Mouse (Mus musculus): ENCODE measurements around the gene Tgfb3.

The Tgfb3 gene

GRCm38 (mm10) chr12:86104297-86104696 is 25.5 kb upstream of the Tgfb3 start:
- Histone ChIP-seq H3K4me1 (replicated peaks; ENCODE audit: low read depth, low read length) (peaks cover 17% of the 10 kb centered on the region), H3K9me3 (ENCODE audit: low read length) (no peaks in the 10 kb centered on the region), H3K27me3 (ENCODE audit: insufficient read depth, low read length) (no peaks in the 10 kb centered on the region), H3K4me3 (replicated peaks; ENCODE audit: low read length) (no peak overlapping the region), H3K36me3 (ENCODE audit: insufficient read depth, low read length) (no peaks in the 10 kb centered on the region)
- TF ChIP-seq CTCF (conservative IDR thresholded peaks at IDR 0.05; ENCODE audit: low read length) (no peak), NANOG (IDR thresholded peaks at IDR 0.05; ENCODE audit: borderline replicate concordance, low read length) (no peak), POU5F1 (IDR thresholded peaks at IDR 0.05; ENCODE audit: borderline replicate concordance, low read length) (no peak)

GRCm38 (mm10) chr12:86103852-86104251 is 25.0 kb upstream of the Tgfb3 start:
- Histone ChIP-seq H3K36me3 (ENCODE audit: insufficient read depth, low read length) (no peaks in the 10 kb centered on the region), H3K27me3 (ENCODE audit: insufficient read depth, low read length) (no peaks in the 10 kb centered on the region), H3K9me3 (ENCODE audit: low read length) (no peaks in the 10 kb centered on the region), H3K4me3 (replicated peaks; ENCODE audit: low read length) (no peak overlapping the region), H3K4me1 (replicated peaks; ENCODE audit: low read depth, low read length) (peaks cover 17% of the 10 kb centered on the region)
- TF ChIP-seq POU5F1 (IDR thresholded peaks at IDR 0.05; ENCODE audit: borderline replicate concordance, low read length): no peak
- TF ChIP-seq CTCF (conservative IDR thresholded peaks at IDR 0.05; ENCODE audit: low read length): no peak
- TF ChIP-seq NANOG (IDR thresholded peaks at IDR 0.05; ENCODE audit: borderline replicate concordance, low read length): no peak

GRCm38 (mm10) chr12:86103391-86103790 is 24.6 kb upstream of the Tgfb3 start:
- peaks cover 15% of the 10 kb centered on the region for H3K4me1 ChIP-seq (replicated peaks; ENCODE audit: low read depth, low read length)
- no peaks in the 10 kb centered on the region for H3K9me3 ChIP-seq (ENCODE audit: low read length)
- no peaks in the 10 kb centered on the region for H3K36me3 ChIP-seq (ENCODE audit: insufficient read depth, low read length)
- TF ChIP-seq NANOG (IDR thresholded peaks at IDR 0.05; ENCODE audit: borderline replicate concordance, low read length): no peak
- no peak for TF ChIP-seq CTCF (conservative IDR thresholded peaks at IDR 0.05; ENCODE audit: low read length)
- no peak for TF ChIP-seq POU5F1 (IDR thresholded peaks at IDR 0.05; ENCODE audit: borderline replicate concordance, low read length)
- H3K27me3 ChIP-seq (ENCODE audit: insufficient read depth, low read length): no peaks in the 10 kb centered on the region
- H3K4me3 ChIP-seq (replicated peaks; ENCODE audit: low read length): no peak overlapping the region

GRCm38 (mm10) chr12:86102686-86103085 is 23.8 kb upstream of the Tgfb3 start:
- H3K36me3 ChIP-seq (ENCODE audit: insufficient read depth, low read length): no peaks in the 10 kb centered on the region
- peaks cover 12% of the 10 kb centered on the region for H3K4me1 ChIP-seq (replicated peaks; ENCODE audit: low read depth, low read length)
- no peak overlapping the region for H3K4me3 ChIP-seq (replicated peaks; ENCODE audit: low read length)
- no peaks in the 10 kb centered on the region for H3K27me3 ChIP-seq (ENCODE audit: insufficient read depth, low read length)
- TF ChIP-seq CTCF (conservative IDR thresholded peaks at IDR 0.05; ENCODE audit: low read length) (no peak), NANOG (IDR thresholded peaks at IDR 0.05; ENCODE audit: borderline replicate concordance, low read length) (no peak), POU5F1 (IDR thresholded peaks at IDR 0.05; ENCODE audit: borderline replicate concordance, low read length) (no peak)
- no peaks in the 10 kb centered on the region for H3K9me3 ChIP-seq (ENCODE audit: low read length)

DNA sequence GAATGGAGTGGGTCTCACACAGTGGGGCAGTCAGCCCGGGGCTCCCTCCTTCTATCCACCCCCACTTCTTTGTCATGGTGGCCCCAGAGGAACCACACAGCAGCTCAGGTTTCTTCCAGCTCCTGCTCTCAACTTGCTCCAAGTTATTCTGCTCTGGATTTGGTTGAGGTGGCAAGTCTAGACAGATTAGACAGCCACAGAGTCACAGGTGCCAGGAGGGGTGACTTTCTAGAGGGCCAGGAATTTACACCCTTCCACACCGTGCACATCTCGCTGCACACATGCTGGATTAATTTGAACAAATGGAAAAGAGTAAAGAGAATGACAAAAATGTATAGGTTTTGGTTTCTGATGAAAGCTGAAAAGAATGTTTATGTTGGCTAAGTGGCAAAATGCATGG is 21.9 kb upstream of the Tgfb3 start:
- Histone ChIP-seq H3K4me1 (replicated peaks; ENCODE audit: low read depth, low read length) (peaks cover 12% of the 10 kb centered on the region), H3K36me3 (ENCODE audit: insufficient read depth, low read length) (no peaks in the 10 kb centered on the region), H3K9me3 (ENCODE audit: low read length) (no peaks in the 10 kb centered on the region), H3K27me3 (ENCODE audit: insufficient read depth, low read length) (no peaks in the 10 kb centered on the region), H3K4me3 (replicated peaks; ENCODE audit: low read length) (no peak overlapping the region)
- TF ChIP-seq NANOG (IDR thresholded peaks at IDR 0.05; ENCODE audit: borderline replicate concordance, low read length) (no peak), POU5F1 (IDR thresholded peaks at IDR 0.05; ENCODE audit: borderline replicate concordance, low read length) (no peak), CTCF (conservative IDR thresholded peaks at IDR 0.05; ENCODE audit: low read length) (no peak)

GRCm38 (mm10) chr12:86097781-86098180 is 18.9 kb upstream of the Tgfb3 start:
- H3K4me3 ChIP-seq (replicated peaks; ENCODE audit: low read length): no peak overlapping the region
- no peaks in the 10 kb centered on the region for H3K36me3 ChIP-seq (ENCODE audit: insufficient read depth, low read length)
- no peaks in the 10 kb centered on the region for H3K4me1 ChIP-seq (replicated peaks; ENCODE audit: low read depth, low read length)
- no peaks in the 10 kb centered on the region for H3K9me3 ChIP-seq (ENCODE audit: low read length)
- no peaks in the 10 kb centered on the region for H3K27me3 ChIP-seq (ENCODE audit: insufficient read depth, low read length)
- TF ChIP-seq NANOG (IDR thresholded peaks at IDR 0.05; ENCODE audit: borderline replicate concordance, low read length) (no peak), POU5F1 (IDR thresholded peaks at IDR 0.05; ENCODE audit: borderline replicate concordance, low read length) (no peak), CTCF (conservative IDR thresholded peaks at IDR 0.05; ENCODE audit: low read length) (no peak)

- no peak overlapping the region for H3K4me3 ChIP-seq (replicated peaks; ENCODE audit: low read length)
- no peaks in the 10 kb centered on the region for H3K9me3 ChIP-seq (ENCODE audit: low read length)
- H3K4me1 ChIP-seq (replicated peaks; ENCODE audit: low read depth, low read length): peaks cover 5% of the 10 kb centered on the region; the same call in 1 of the 2 replicates
- TF ChIP-seq NANOG (IDR thresholded peaks at IDR 0.05; ENCODE audit: borderline replicate concordance, low read length) (no peak), CTCF (conservative IDR thresholded peaks at IDR 0.05; ENCODE audit: low read length) (no peak), POU5F1 (IDR thresholded peaks at IDR 0.05; ENCODE audit: borderline replicate concordance, low read length) (no peak)
- H3K36me3 ChIP-seq (ENCODE audit: insufficient read depth, low read length): no peaks in the 10 kb centered on the region
- 0 out of 2 replicates have a peak, but pooled peaks cover 3% of the 10 kb centered on the region for H3K27me3 ChIP-seq (ENCODE audit: insufficient read depth, low read length)
Observed at GRCm38 (mm10) chr12:86095806-86096205, 17.0 kb upstream of the Tgfb3 start.

GRCm38 (mm10) chr12:86094075-86094474 is 15.2 kb upstream of the Tgfb3 start:
- H3K27me3 ChIP-seq (ENCODE audit: insufficient read depth, low read length): 0 out of 2 replicates have a peak, but pooled peaks cover 3% of the 10 kb centered on the region

DNA sequence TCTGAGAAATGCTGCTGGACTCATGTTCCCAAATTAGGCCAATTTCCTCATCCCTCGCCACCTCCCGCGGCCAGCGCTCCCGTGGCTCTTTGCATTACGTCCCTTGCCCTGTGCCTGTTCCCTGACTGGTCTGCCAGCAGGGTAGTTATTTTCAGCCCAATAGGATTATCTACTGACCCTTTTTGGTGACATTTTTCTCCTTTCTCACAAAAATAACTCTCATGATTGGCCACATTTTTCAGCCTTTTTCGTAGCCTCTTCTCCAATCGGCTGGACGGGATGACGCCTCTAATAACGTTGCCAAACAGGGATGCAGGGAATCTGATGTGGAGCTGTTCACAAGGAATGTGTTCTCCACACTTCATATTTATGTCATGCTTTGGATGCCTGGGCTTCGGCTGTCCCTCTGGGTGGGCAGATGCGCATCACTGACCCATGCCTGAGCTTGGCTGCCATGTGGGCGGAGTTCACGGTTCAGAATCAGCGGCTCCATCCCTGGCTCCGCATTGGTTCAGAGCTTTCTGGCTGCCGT is 12.8 kb upstream of the Tgfb3 start:
- H3K27me3 ChIP-seq (ENCODE audit: insufficient read depth, low read length): 0 out of 2 replicates have a peak, but pooled peaks cover 3% of the 10 kb centered on the region
- H3K4me3 ChIP-seq (replicated peaks; ENCODE audit: low read length): no peak overlapping the region
- H3K9me3 ChIP-seq (ENCODE audit: low read length): no peaks in the 10 kb centered on the region
- H3K36me3 ChIP-seq (ENCODE audit: insufficient read depth, low read length): no peaks in the 10 kb centered on the region; the same call in 1 of the 2 replicates
- peaks cover 5% of the 10 kb centered on the region; the same call in 1 of the 2 replicates for H3K4me1 ChIP-seq (replicated peaks; ENCODE audit: low read depth, low read length)
- TF ChIP-seq POU5F1 (IDR thresholded peaks at IDR 0.05; ENCODE audit: borderline replicate concordance, low read length) (no peak), CTCF (conservative IDR thresholded peaks at IDR 0.05; ENCODE audit: low read length) (no peak), NANOG (IDR thresholded peaks at IDR 0.05; ENCODE audit: borderline replicate concordance, low read length) (no peak)

More at GRCm38 (mm10) chr12:86094075-86094474, 15.2 kb upstream of the Tgfb3 start:
- Histone ChIP-seq H3K4me3 (replicated peaks; ENCODE audit: low read length) (no peak overlapping the region), H3K4me1 (replicated peaks; ENCODE audit: low read depth, low read length) (peaks cover 5% of the 10 kb centered on the region; the same call in 1 of the 2 replicates), H3K36me3 (ENCODE audit: insufficient read depth, low read length) (no peaks in the 10 kb centered on the region; the same call in 1 of the 2 replicates), H3K9me3 (ENCODE audit: low read length) (no peaks in the 10 kb centered on the region)
- TF ChIP-seq NANOG (IDR thresholded peaks at IDR 0.05; ENCODE audit: borderline replicate concordance, low read length) (no peak), CTCF (conservative IDR thresholded peaks at IDR 0.05; ENCODE audit: low read length) (no peak), POU5F1 (IDR thresholded peaks at IDR 0.05; ENCODE audit: borderline replicate concordance, low read length) (no peak)
